Mouse (Mus musculus): ENCODE data around the gene B3galt2.

- TF ChIP-seq POLR2A (IDR thresholded peaks at IDR 0.05; ENCODE audit: insufficient read length, low read depth) (no peak), REST (IDR thresholded peaks at IDR 0.05; ENCODE audit: insufficient read depth, insufficient read length) (no peak), MAX (IDR thresholded peaks at IDR 0.05; ENCODE audit: low read depth) (no peak), MYOD1 (IDR thresholded peaks at IDR 0.05; ENCODE audit: control insufficient read depth in 1 of 3, insufficient read length in 2 of 3, low read depth in 2 of 3) (no peak)
Measured at GRCm38 (mm10) chr1:143702141-143702740, 61.8 kb downstream of the B3galt2 start.
